Mouse (Mus musculus) ovary, postnatal 10 days (tissue): Measurements from ENCODE around the gene Atp13a5.

ENCODE experiments used
- DNase-seq: peaks from one replicate; pipeline ENCODE4 v3.0.0; 2022; ENCODE audit warnings: low spot score

Atp13a5 gene

GRCm38 (mm10) chr16:29204875-29205274 is 173.7 kb downstream of the Atp13a5 start:
- no peak for DNase-seq

- no peak for DNase-seq
Measured at GRCm38 (mm10) chr16:29201146-29201545, 177.4 kb downstream of the Atp13a5 start.

GRCm38 (mm10) chr16:29198461-29198860 is 180.1 kb downstream of the Atp13a5 start:
- DNase-seq, result no peak

GRCm38 (mm10) chr16:29195156-29195555 is 183.4 kb downstream of the Atp13a5 start:
- no peak for DNase-seq

GRCm38 (mm10) chr16:29193981-29194380 is 184.6 kb downstream of the Atp13a5 start:
- DNase-seq, result no peak

- DNase-seq, result no peak
Measured at GRCm38 (mm10) chr16:29192911-29193310, 185.6 kb downstream of the Atp13a5 start.
